Mouse (Mus musculus): ENCODE data around the gene Chrm3.

Chrm3 gene

GRCm38 (mm10) chr13:10068927-10069580 is 291.6 kb downstream of the Chrm3 start:
- DNase-seq (ENCODE audit: low read depth, low spot score) = no peak

- DNase-seq (ENCODE audit: low read depth, low spot score) = no peak
Measured at GRCm38 (mm10) chr13:10066829-10067618, 293.6 kb downstream of the Chrm3 start.

GRCm38 (mm10) chr13:10065776-10066175 is 294.9 kb downstream of the Chrm3 start:
- no peak for DNase-seq (ENCODE audit: low read depth, low spot score)

- no peak for DNase-seq (ENCODE audit: low read depth, low spot score)
Measured at GRCm38 (mm10) chr13:10062681-10063080, 298.0 kb downstream of the Chrm3 start.

- no peak for DNase-seq (ENCODE audit: low read depth, low spot score)
Measured at GRCm38 (mm10) chr13:10058993-10059392, 301.7 kb downstream of the Chrm3 start.

GRCm38 (mm10) chr13:10057644-10058198 is 302.9 kb downstream of the Chrm3 start:
- no peak for DNase-seq (ENCODE audit: low read depth, low spot score)

- no peak for DNase-seq (ENCODE audit: low read depth, low spot score)
Measured at GRCm38 (mm10) chr13:10054086-10054485, 306.6 kb downstream of the Chrm3 start.

GRCm38 (mm10) chr13:10053301-10053889 is 307.3 kb downstream of the Chrm3 start:
- no peak for DNase-seq (ENCODE audit: low read depth, low spot score)

GRCm38 (mm10) chr13:10045651-10046350 is 314.8 kb downstream of the Chrm3 start:
- no peak for DNase-seq (ENCODE audit: low read depth, low spot score)

GRCm38 (mm10) chr13:10044084-10044483 is 316.6 kb downstream of the Chrm3 start:
- no peak for DNase-seq (ENCODE audit: low read depth, low spot score)

GRCm38 (mm10) chr13:10033570-10034399 is 326.9 kb downstream of the Chrm3 start:
- DNase-seq (ENCODE audit: low read depth, low spot score) = no peak

- DNase-seq (ENCODE audit: low read depth, low spot score) = no peak
Measured at GRCm38 (mm10) chr13:10031547-10031946, 329.1 kb downstream of the Chrm3 start.

GRCm38 (mm10) chr13:10029944-10030343 is 330.7 kb downstream of the Chrm3 start:
- peak; percentile 7 for DNase-seq (ENCODE audit: low read depth, low spot score)

- no peak for DNase-seq (ENCODE audit: low read depth, low spot score)
Measured at GRCm38 (mm10) chr13:10025134-10025533, 335.5 kb downstream of the Chrm3 start.

GRCm38 (mm10) chr13:10023112-10023511 is 337.5 kb downstream of the Chrm3 start:
- no peak for DNase-seq (ENCODE audit: low read depth, low spot score)

GRCm38 (mm10) chr13:10019252-10019651 is 341.4 kb downstream of the Chrm3 start:
- no peak for DNase-seq (ENCODE audit: low read depth, low spot score)

GRCm38 (mm10) chr13:10002916-10003315 is 357.7 kb downstream of the Chrm3 start:
- no peak for DNase-seq (ENCODE audit: low read depth, low spot score)

GRCm38 (mm10) chr13:9997664-9998328 is 362.9 kb downstream of the Chrm3 start:
- DNase-seq (ENCODE audit: low read depth, low spot score) = no peak

GRCm38 (mm10) chr13:9995852-9996251 is 364.8 kb downstream of the Chrm3 start:
- DNase-seq (ENCODE audit: low read depth, low spot score) = no peak

GRCm38 (mm10) chr13:9993571-9993970 is 367.1 kb downstream of the Chrm3 start:
- DNase-seq (ENCODE audit: low read depth, low spot score) = no peak

All from WW6 (cell line).